Mouse (Mus musculus): ENCODE results near the gene Arl5c.
"Not testable (repeated sequence)": the region's sequence is repeated elsewhere in the genome, so short reads cannot be mapped to it uniquely, and the experiment has no call there.

Arl5c gene

GRCm38 (mm10) chr11:97960907-97961306, 35.1 kb downstream of the Arl5c start:
- DNase-seq (ENCODE audit: low read depth, low spot score), result no peak

GRCm38 (mm10) chr11:97959300-97959680, 36.7 kb downstream of the Arl5c start:
- no peak for DNase-seq (ENCODE audit: low read depth, low spot score)

- DNase-seq (ENCODE audit: low read depth, low spot score), result no peak
Observed at GRCm38 (mm10) chr11:97958641-97959299, 37.2 kb downstream of the Arl5c start.

GRCm38 (mm10) chr11:97956905-97957560, 38.9 kb downstream of the Arl5c start:
- no peak for DNase-seq (ENCODE audit: low read depth, low spot score)

GRCm38 (mm10) chr11:97955915-97956314, 40.1 kb downstream of the Arl5c start:
- no peak for DNase-seq (ENCODE audit: low read depth, low spot score)

DNA sequence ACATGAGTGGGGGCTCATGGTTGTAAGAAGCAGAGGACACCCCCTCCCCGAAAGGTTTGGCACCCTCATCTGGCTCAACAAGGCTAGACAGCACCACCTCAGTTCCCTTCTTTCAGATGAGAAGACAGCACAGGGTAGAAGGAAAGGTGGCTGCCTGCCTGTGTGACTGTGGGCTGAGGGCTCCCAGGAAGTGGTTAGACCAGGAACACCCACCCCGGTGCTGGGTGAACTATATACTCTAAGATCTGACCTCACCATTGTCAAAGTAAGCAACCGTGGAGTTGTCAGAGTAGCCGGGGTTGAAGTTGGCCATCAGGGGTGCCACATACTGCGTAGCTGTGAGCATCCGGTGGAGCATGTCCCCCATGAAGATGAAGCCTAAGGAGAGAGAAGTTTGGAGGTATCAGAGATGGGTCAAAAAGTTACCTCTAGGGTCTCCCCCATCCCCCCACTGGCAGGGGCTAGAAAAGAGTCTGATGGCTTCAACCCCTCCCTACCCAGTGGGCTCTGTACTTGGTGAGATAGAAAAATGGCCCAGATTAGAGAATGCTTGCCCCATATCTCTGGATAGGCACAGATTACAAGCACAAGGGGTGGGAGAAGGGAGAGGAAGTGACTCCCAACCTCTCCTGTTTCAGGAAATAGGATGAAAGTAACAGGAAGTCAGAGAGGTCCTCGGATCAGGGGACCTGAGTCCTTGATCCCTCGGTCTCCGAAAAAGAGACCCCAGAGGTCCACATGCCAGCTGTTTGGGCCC, 40.7 kb downstream of the Arl5c start:
- DNase-seq (ENCODE audit: low read depth, low spot score), result no peak

DNA sequence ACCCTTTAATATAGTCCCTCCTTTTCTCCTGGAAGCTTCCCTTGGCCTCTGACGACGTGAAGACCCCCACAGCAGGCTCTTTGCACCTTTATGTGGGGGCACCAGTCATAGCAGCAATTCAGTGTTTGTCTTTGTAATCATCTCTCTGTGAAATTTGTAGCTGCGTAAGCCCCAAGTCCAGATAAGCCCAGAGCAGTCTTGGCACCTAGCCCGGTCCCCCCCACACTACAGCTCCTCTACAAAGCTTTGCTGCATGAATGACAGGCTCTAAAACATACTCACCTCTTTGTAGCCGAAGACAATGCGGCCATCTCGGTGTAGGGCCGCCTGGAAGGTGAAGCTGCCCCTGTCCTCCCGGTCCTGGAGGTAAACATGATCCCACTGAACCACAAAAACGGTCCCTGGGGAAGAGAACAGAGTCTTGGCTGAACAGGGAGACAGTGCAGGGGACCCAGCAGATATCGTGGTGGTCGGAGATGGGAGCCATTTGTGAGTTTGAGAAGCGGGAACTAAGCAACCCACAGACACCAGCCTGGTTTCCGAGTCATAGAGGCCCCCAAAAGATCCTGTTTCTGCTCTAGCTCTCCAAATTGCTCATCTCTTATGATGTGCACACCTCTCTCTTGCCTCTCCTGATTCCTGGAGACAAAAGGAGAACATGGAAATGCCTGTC, 41.4 kb downstream of the Arl5c start:
- DNase-seq (ENCODE audit: low read depth, low spot score), result no peak

- DNase-seq (ENCODE audit: low read depth, low spot score), result no peak
Observed at GRCm38 (mm10) chr11:97953939-97954275, 42.1 kb downstream of the Arl5c start.

- no peak for DNase-seq (ENCODE audit: low read depth, low spot score)
Observed at GRCm38 (mm10) chr11:97953179-97953938, 42.6 kb downstream of the Arl5c start.

GRCm38 (mm10) chr11:97952367-97953006, 43.5 kb downstream of the Arl5c start:
- no peak for DNase-seq (ENCODE audit: low read depth, low spot score)

- peak; percentile 76 for DNase-seq (ENCODE audit: low read depth, low spot score)
Observed at GRCm38 (mm10) chr11:97949703-97950475, 46.1 kb downstream of the Arl5c start.

- DNase-seq (ENCODE audit: low read depth, low spot score), result peak; percentile 74
Observed at GRCm38 (mm10) chr11:97947426-97947825, 48.6 kb downstream of the Arl5c start.

DNA sequence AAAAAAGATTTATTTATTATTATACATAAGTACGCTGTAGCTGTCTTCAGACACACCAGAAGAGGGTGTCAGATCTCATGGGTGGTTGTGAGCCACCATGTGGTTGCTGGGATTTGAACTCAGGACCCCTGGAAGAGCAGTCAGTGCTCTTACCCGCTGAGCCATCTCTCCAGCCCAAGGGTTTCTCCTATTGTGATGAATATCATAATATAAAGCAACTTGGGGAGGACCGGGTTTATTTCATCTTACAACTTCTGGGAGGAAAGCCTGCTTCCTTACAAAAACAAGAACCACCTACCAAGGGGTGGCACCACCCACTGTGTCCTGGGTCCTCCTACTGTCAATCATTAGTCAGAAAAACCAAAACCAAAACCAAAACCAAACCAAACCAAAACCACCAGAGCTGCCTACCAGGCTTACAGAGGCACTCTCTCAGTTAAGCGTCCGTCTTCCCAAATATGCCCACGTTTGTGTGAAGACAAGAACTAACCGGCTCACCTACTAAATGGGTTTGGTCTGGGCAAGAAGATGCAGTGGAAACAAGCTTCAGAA, 50.2 kb downstream of the Arl5c start:
- DNase-seq (ENCODE audit: low read depth, low spot score), result not testable (repeated sequence)

DNA sequence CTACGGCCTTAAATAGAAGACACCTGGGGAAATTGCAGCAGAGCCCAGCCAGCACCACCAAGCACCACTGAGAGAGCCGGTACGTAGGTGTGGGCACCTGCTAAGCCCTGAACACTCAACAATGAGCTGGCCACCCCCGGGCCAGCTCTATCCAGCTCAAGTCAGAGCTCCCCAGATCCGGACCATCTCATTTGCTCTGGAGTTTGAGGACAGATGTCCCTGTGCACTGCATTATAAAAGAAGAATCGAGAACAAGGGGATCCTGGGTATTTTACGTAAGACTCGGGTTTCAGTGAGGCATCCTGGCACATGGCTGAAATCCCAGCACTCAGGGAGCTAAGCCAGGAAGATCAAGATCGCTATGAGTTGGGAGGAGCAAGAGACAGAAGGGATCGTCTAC, 51.0 kb downstream of the Arl5c start:
- DNase-seq (ENCODE audit: low read depth, low spot score), result no peak

DNA sequence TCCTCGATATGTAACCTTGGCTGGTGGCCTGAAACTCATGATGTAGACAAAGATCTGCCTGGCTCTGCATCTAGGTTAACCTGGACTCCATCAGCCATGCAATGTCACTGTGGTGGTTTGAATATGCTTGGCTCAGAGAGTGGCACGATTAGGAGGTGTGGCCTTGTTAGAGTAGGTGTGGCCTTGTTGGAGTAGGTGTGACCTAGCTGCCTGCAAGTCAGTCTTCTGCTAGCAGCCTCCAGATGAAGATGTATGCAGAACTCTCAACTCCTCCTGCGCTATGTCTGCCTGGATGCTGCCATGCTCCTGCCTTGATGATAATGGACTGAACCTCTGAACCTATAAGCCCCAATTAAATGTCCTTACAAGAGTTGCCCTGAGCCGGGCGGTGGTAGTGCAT, 52.7 kb downstream of the Arl5c start:
- DNase-seq (ENCODE audit: low read depth, low spot score), result no peak

DNA sequence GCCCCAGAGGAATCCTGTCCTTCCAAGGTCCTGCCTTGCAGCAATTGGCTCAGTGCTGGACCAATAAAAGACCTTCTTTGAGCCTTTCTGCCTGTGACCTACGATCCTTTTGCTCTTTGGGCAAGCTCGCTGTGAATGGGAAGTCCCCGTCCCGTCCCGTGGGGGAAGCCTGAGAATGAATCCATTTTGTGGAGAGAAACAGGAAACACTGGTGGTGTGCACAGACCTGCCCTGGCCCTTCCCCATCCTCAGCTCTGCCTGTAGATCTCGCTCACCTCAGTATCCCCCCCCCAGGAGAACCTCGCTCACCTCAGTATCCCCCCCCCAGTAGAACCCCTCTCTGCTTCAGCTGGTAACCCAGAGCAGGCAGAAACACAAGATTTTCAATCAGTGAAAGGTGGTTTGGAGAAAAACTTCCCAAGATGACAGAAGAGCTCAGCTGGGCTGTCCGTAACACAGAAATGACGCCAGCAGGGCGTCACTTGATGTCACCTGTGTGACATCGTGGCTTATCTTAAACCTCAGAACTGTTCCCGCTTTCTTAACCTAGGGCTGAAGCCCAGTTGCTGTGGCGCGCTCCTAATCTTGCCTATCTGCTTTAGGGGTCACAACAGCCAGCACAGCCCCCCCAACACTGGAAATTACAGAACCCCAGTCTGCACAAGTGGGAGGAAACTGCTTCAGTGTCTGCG, 53.4 kb downstream of the Arl5c start:
- DNase-seq (ENCODE audit: low read depth, low spot score), result no peak
